30 mouse cellular contexts compared by ENCODE assay signal in genomic region chr6:89660490-89660889, GRCm38 (mm10). TPM values are rescaled to one million over a fixed set of nuclear protein-coding genes. Genes with fewer than 3 reads are reported as not detected.
DNase-seq lines count a peak whose midpoint lies in the region; ATAC-seq lines count a peak whose summit lies in the region.
"Had no signal": no experiment of that assay in that cellular context is flagged by ENCODE, and none has a peak within 500 bp of the region (broad histone marks: within the 10 kb centered on the region; RNA-seq: fewer than 3 reads in every experiment).

No protein-coding gene starts in this region.

- intact Hi-C loops in heart, postnatal 36 days (cut with DNase I), result no loop called here
- intact Hi-C loops in heart, postnatal 25 days (cut with DNase I), result no loop called here

- H3K27me3 ChIP-seq in heart, embryonic 13.5 days (replicated peaks), result no peaks in the 10 kb centered on the region
- H3K27me3 ChIP-seq in heart, embryonic 16.5 days (ENCODE audit: control insufficient read depth, insufficient read depth, low read length), result no peaks in the 10 kb centered on the region
- H3K27me3 ChIP-seq in lung, embryonic 16.5 days (ENCODE audit: control insufficient read depth, insufficient read depth, low read depth, low read length), result no peaks in the 10 kb centered on the region
- H3K27me3 ChIP-seq: forebrain, embryonic 13.5 days; hindbrain, embryonic 12.5 days; hindbrain, embryonic 15.5 days had no signal

- 54% methylated on average over 1 of the region's 1 CpGs for WGBS in heart, embryonic 13.5 days
- 40% methylated on average over 1 of the region's 1 CpGs for WGBS in heart, embryonic 16.5 days
- WGBS in lung, embryonic 16.5 days, result 50% methylated on average over 1 of the region's 1 CpGs

- DNase-seq in heart, adult 11 months, result peak; percentile 88
- DNase-seq in heart, postnatal 36 days, result no peak
- no peak for DNase-seq in heart, adult 8-10 months (ENCODE audit: low spot score)
- DNase-seq in heart, postnatal 25 days (ENCODE audit: low spot score), result no peak
- DNase-seq in lung, adult 18-20 months, result no peak
- DNase-seq: adrenal gland, adult 8-10 months; adrenal gland, postnatal 25 days; cerebellum, adult 11-12 months; cerebellum, adult 8-10 months; cerebellum, postnatal 14 days; gastrocnemius, postnatal 36 days; kidney, adult 2 months had no signal

- peaks cover 12% of the 10 kb centered on the region for H3K36me3 ChIP-seq in heart, embryonic 13.5 days
- H3K36me3 ChIP-seq in heart, embryonic 16.5 days (ENCODE audit: control insufficient read depth, insufficient read depth), result peaks cover 14% of the 10 kb centered on the region
- H3K36me3 ChIP-seq in lung, embryonic 16.5 days (ENCODE audit: control insufficient read depth, insufficient read depth, low read length), result peaks cover 4% of the 10 kb centered on the region; the same call in 1 of the 2 replicates

- peaks cover 28% of the 10 kb centered on the region for H3K4me1 ChIP-seq in heart, embryonic 13.5 days
- peaks cover 17% of the 10 kb centered on the region for H3K4me1 ChIP-seq in heart, embryonic 16.5 days (ENCODE audit: control insufficient read depth, insufficient read depth, low read length)
- 0 out of 2 replicates have a peak, but pooled peaks cover 2% of the 10 kb centered on the region for H3K4me1 ChIP-seq in lung, embryonic 16.5 days (replicated peaks; ENCODE audit: control insufficient read depth, insufficient read depth, low read length)
- H3K4me1 ChIP-seq: forebrain, embryonic 13.5 days; hindbrain, embryonic 12.5 days; hindbrain, embryonic 15.5 days had no signal

- H3K4me3 ChIP-seq in heart, embryonic 13.5 days, result no peak overlapping the region
- H3K4me3 ChIP-seq in heart, embryonic 16.5 days (ENCODE audit: low read length), result no peak overlapping the region
- H3K4me3 ChIP-seq in lung, embryonic 16.5 days (ENCODE audit: low read length), result no peak overlapping the region
- H3K4me3 ChIP-seq: forebrain, embryonic 10.5 days; forebrain, embryonic 13.5 days; hindbrain, embryonic 12.5 days; hindbrain, embryonic 15.5 days had no signal

- no peak overlapping the region for H3K9ac ChIP-seq in heart, embryonic 13.5 days
- peak overlapping the region; percentile 47; the same call in 1 of the 2 replicates for H3K9ac ChIP-seq in heart, embryonic 16.5 days (ENCODE audit: low read length)
- H3K9ac ChIP-seq in lung, embryonic 16.5 days (ENCODE audit: low read length), result no peak overlapping the region
- H3K9ac ChIP-seq: forebrain, embryonic 13.5 days; hindbrain, embryonic 12.5 days; hindbrain, embryonic 15.5 days had no signal

- ATAC-seq in heart, embryonic 13.5 days (ENCODE audit: extremely low read depth, insufficient number of reproducible peaks, low FRiP score, low TSS enrichment), result no peak
- ATAC-seq in heart, embryonic 16.5 days (replicated peaks; ENCODE audit: extremely low read depth, insufficient read depth, low FRiP score), result no peak
- ATAC-seq in lung, embryonic 16.5 days (ENCODE audit: low read depth), result peak; percentile 21; the same call in 1 of the 2 replicates
- ATAC-seq: activated CD4-positive, CD25-positive, alpha-beta regulatory T cell, adult 4 months; forebrain, embryonic 13.5 days; forebrain, embryonic 16.5 days; intestine, postnatal 0 days had no signal

- H3K4me2 ChIP-seq in heart, embryonic 13.5 days, result no peak overlapping the region
- no peak overlapping the region for H3K4me2 ChIP-seq in heart, embryonic 16.5 days (ENCODE audit: low read depth, low read length)
- no peak overlapping the region for H3K4me2 ChIP-seq in lung, embryonic 16.5 days (ENCODE audit: low read depth, low read length)
- H3K4me2 ChIP-seq: forebrain, embryonic 13.5 days; hindbrain, embryonic 12.5 days; hindbrain, embryonic 15.5 days had no signal

- H3K9me3 ChIP-seq in heart, embryonic 13.5 days, result no peaks in the 10 kb centered on the region
- no peaks in the 10 kb centered on the region for H3K9me3 ChIP-seq in heart, embryonic 16.5 days (replicated peaks; ENCODE audit: control insufficient read depth, low read length)
- H3K9me3 ChIP-seq in lung, embryonic 16.5 days (ENCODE audit: control insufficient read depth, low read length), result no peaks in the 10 kb centered on the region
- H3K9me3 ChIP-seq: forebrain, embryonic 10.5 days; forebrain, embryonic 13.5 days; hindbrain, embryonic 12.5 days; hindbrain, embryonic 15.5 days had no signal

- H3K27ac ChIP-seq in heart, embryonic 13.5 days (replicated peaks), result peak overlapping the region; percentile 73
- H3K27ac ChIP-seq in heart, embryonic 16.5 days (ENCODE audit: low read length), result peak overlapping the region; percentile 90
- no peak overlapping the region for H3K27ac ChIP-seq in lung, embryonic 16.5 days (ENCODE audit: low read length)
- H3K27ac ChIP-seq: forebrain, embryonic 10.5 days; forebrain, embryonic 13.5 days; hindbrain, embryonic 12.5 days; hindbrain, embryonic 15.5 days had no signal

RNA-seq across cellular contexts. Expression of gene Txnrd3, which starts 16.7 kb away (rescaled TPM):
- 10 to 100 TPM; 15.8 to 17.8 TPM for total RNA-seq in heart, postnatal 36 days (2021)
- 9.1 and 9.6 TPM in 2 replicates for polyA plus RNA-seq in heart, embryonic 13.5 days (2015; fragmentation: Nextera tagmentation; extraction: Ambion mirVana)
- total RNA-seq in heart, adult 8-10 months (2022), result 10 to 100 TPM; 14.6 to 17.0 (median 15.0) TPM
- 14.3 and 15.3 TPM in 2 replicates for polyA plus RNA-seq in heart, embryonic 16.5 days (2015; fragmentation: Nextera tagmentation; extraction: Ambion mirVana)
- 10 to 100 TPM; 15.0 to 15.8 TPM for total RNA-seq in heart, postnatal 25 days (2021)
- 10.4 and 11.8 TPM in 2 replicates for polyA plus RNA-seq in lung, embryonic 16.5 days (2015; fragmentation: Nextera tagmentation; extraction: Ambion mirVana)

RNA-seq across cellular contexts. Expression of gene Vmn1r40, which starts 46.9 kb away (rescaled TPM):
- not detected for total RNA-seq in heart, postnatal 36 days (2021)
- not detected in 2 replicates for polyA plus RNA-seq in heart, embryonic 13.5 days (2015; fragmentation: Nextera tagmentation; extraction: Ambion mirVana)
- total RNA-seq in heart, adult 8-10 months (2022), result not detected
- polyA plus RNA-seq in heart, embryonic 16.5 days (2015; fragmentation: Nextera tagmentation; extraction: Ambion mirVana), result not detected in 2 replicates
- total RNA-seq in heart, postnatal 25 days (2021), result not detected
- not detected in 2 replicates for polyA plus RNA-seq in lung, embryonic 16.5 days (2015; fragmentation: Nextera tagmentation; extraction: Ambion mirVana)
- total RNA-seq: adrenal gland, adult 8-10 months; adrenal gland, postnatal 25 days; ES-E14; gastrocnemius, adult 18-20 months; gastrocnemius, postnatal 10 days; gastrocnemius, postnatal 36 days; granulocyte monocyte progenitor cell, adult 5-6 weeks; hematopoietic stem cell, adult 5-6 weeks had no signal
- polyA plus RNA-seq: activated CD4-positive, CD25-positive, alpha-beta regulatory T cell, adult 4 months; embryonic facial prominence, embryonic 11.5 days; embryonic facial prominence, embryonic 14.5 days; forebrain, embryonic 10.5 days; forebrain, embryonic 13.5 days; forebrain, embryonic 16.5 days; hindbrain, embryonic 12.5 days; hindbrain, embryonic 15.5 days; intestine, embryonic 14.5 days; intestine, postnatal 0 days; kidney, adult 2 months had no signal
